Mouse (Mus musculus) MN1 (cell line): ENCODE measurements around the gene Amtn.
A peak's percentile ranks its signal among the peaks of the same experiment; 100 is the strongest.
"Not testable (repeated sequence)": the region's sequence is repeated elsewhere in the genome, so short reads cannot be mapped to it uniquely, and the experiment has no call there.

Source experiments
- DNase-seq: peaks from one replicate; pipeline ENCODE4 v3.0.0-alpha.2; 2016; ENCODE audit warnings: low spot score

The Amtn gene

DNA sequence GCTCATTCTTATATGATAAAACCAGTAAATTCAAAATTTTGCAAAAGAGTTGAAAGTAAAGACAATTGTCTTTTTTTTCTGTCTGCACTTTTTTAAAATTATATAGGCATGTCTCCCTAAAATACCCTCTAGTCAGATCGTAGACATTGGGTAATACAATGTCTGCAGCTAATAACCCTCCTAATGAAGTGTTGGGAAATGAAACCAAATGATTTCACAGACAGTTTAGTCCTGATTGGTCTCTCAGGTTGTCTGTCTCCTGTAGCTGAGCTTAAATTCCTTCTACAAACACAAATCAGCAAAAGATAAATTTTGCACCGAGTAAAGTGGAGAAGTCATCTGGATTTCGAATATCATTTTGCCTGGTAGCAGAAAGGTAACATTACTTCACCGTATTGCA lies at the start of gene Amtn:
Amtn (plus strand) TSS at position 301 of the 400 bp plus-strand sequence.
- DNase-seq: no peak

DNA sequence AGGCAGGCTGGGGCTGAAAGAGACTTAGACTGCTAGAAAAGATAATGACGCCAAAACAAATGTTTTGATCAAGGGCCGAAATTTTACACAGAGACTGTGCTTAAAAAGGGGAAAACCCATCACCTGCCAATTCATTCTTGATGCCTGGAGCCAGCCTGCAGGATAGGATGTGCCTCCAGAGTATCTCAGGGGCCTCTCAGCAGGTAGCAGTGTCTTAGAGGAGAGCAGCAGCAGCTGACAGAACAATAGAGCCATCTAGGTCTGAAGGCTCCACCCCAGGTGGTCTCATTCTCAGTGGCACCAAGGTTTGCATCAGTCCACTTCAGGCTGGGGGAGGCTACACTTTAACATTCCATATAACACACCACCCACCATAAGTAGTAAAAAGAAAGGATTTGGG lies 27.4 kb upstream of the Amtn start:
- not testable (repeated sequence) for DNase-seq

DNA sequence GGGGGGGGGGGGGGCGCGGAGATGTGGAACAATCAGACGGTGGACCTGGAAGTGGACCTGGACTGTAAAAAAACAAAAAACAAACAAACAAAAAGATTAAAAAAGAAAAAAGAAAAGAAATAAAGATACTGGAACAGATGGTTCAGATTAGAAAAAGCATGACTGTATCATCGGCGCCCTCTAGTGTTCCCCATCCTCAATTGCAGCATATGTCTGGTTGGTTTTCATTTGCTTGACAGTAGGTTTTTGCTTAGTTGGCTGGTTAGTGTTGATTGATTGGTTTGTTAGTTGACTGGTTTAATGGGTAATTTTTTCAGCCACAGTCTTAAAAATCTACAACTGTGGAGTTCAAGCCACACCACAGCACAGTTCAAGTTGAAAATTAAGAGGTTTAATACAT lies 11.1 kb upstream of the Amtn start:
- DNase-seq: peak; percentile 21

DNA sequence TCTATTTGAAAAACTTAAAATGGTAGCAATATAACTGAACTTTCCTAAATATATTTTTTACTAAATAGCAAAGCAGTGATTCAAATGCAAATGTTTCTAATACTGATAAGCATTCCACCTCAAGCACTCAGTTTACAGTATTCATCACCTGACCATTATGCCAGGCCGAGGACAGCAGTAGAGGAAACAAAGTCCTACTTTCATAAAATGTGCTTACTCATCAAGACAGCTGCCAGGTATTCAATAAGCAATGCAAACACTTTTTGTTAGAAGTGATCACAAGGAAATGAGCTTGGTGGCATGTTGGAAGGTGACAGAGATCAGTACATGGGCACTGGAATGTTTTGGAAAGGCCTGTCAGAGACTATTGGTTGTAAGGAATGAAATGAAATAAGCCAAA lies 9.0 kb upstream of the Amtn start:
- no peak for DNase-seq

DNA sequence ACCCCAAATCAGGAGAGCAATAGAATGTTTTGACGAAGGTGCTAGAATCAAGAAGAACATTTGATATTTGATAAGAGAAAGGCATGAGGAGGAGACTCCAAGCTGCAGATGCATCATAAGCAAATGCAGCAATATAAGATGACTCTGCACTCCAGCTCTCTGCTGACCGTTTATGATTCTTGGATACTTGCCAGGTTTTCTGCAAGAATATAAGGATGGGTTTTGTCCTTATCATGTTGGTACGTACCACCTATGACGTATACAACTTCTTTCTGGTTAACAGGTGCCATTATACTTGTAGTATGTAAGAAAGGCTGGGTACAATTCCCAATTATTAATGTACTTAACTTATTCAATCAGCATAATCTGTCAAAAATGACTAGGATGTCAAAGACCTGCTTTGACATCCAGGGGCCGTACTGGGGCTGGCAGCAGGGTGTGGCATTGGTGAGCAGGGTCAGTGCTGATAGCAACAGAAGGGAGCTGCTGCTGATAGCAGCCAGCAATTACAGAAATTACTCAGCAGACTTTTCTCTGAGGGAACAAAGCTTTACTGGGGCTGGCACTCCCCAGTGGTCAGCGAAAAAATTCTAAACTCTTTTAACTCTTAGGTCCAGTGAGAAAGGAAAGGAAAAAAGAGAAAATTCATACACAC lies 5.2 kb upstream of the Amtn start:
- DNase-seq: no peak

DNA sequence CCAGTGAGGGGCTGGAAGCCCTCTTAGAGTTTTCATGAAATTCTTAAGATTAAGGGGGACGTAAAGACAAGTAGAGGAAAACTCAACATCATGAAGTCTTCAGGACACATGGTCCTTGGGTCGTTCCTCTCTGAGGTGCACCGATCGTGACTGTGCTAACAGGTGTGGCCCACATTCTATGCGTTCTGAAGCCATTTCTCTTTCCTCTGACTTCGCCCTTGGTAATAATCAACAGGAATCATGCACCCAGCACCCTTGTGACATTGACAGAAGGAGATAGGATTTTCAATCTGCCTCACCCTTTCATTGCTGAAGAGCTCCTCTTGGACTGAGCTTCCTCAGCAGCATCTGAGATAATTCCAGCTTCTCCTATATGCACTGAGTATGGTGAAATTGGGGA lies 3.3 kb upstream of the Amtn start:
- DNase-seq: no peak

DNA sequence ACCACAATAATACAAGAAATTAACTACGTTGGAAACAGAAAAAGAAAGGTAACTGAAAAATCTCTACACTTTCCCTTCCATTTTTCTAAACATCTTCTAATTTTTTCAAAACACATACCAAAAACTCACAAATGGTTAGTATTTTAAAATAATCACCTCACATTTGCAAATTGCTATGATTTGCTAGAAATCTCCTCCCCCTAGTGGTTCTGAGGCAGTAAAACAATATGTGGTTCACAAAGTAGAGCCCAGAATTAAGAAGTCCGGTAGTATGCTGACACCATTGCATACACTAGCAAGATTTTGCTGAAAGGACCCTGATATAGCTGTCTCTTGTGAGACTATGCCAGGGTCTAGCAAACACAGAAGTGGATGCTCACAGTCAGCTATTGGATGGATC lies 16.1 kb downstream of the Amtn start:
- DNase-seq: not testable (repeated sequence)

DNA sequence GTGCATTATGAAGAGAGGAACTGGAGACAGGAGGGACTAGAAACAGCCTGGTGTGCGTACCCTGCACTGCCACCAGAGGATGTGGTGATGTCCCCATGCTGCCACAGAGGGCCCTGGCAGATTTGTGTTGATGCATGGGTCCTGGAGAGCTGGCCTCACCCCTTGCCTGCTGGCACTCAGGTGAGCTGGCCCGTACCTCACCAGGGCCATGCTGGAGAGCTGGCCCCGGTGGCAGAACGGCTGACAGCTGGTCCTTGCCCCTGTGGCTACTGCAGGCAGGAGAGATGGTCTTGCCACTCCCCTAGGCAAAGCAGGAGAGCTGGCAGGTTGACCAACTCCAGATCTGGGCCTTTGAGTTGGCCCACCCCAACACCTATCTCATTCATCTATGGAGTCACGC lies 22.7 kb downstream of the Amtn start:
- no peak for DNase-seq

DNA sequence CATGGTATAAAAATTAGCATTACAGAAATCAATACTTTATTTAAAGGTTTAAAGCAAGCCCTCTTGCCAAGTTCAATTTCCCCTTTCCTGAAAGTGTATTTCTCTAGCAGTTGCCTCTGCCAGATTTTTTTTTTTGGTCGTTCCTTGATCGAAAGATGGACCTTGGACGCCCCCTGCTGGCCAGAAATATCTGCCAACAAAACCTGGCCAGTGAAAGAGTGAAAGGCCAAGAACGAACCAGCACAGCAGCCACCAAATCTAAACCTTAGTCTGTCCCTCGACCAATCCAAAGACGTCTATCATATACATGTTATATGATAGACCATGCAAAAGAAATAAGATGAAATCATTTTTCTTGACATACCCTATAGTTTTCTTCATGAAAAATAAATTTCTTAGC lies 23.9 kb downstream of the Amtn start:
- peak; percentile 44 for DNase-seq

DNA sequence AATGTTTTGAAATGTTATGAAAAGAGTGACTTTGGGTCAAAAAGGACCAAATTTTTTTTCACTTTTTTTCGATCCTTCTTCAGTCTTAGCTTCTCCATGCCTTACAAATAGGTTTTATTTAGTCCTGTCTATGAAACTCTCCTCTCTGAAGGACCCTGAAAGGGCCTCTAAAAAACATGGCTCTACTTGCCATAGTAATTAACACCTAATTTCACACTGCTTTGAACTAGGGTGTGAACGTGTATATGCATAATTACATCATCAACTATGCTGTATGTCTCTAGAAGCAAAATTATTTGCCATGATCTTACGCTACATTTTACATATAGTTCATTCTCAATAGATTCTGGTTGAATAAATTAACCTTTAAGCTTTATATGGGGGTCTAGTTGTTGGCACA lies 25.6 kb downstream of the Amtn start:
- DNase-seq: no peak

DNA sequence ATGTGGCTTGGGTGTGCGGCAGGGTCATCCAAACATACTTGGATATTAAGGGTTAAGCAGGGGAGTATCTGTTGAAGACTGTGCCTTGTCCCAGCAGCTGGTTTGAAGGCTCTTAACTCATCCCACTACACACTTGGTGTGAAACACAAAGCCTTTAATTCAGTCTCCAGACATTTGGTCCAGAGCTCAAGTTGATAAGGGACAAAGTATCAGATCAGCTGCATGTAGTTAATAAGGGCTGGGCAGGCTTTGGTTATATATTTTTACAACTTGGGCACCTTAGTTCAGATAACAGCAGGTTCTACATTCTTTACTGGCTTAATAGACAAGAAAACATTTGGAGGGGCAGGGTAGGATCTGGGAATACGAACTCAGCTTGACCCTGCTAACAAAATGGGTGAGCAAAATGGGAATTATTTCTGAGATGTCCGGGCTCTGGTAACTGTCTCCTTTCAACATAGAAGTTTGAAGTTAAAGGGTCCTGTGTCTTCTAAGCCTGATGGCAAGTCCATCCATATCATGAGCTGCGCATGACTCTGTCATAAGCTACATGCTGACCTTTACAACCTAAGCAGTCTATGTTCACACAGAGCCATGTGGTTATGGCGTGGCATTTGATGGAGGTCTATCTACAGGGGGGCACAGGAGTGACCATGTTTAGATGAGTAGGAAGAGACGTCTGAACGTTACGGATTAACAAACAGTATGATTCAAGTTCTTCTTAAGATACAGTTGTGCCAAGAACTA lies 44.6 kb downstream of the Amtn start:
- DNase-seq: no peak

DNA sequence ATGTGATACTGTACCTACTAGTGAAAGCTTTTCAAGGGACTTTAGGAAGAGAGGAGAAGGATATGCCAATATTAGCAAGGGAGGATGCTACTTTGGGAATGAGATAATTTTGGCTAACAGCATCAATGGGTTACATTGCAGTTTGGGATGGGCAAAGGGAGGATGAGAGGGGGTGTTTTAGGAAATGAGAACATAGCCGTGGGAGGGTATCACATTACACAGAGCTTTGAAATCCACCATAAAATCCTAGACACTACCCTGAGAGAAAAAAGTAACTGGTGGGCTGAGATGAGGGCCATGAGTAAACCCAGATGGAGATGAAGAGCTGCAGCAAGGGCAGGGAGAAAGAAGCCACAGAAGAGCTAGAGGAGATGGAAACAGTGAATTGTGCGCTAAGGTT lies 49.0 kb downstream of the Amtn start:
- DNase-seq: not testable (repeated sequence)

DNA sequence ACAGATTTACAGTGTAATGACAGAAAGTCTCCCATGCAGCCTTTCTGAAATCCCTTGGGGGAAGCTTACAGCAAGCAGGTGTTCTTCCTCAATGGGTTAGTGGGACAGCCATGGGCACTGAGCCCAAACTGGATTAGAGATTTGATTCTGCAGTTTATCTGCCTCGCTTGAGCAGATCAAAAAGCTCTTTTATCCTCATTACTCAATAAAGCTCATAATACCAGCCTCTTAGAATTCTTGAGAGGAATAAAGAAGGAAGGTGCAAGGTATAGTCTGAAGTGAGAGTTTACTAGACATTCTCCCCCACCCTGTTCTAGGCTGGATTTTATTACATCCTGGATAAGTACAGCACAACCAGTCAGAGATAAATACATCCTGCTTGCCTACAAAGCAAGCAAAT lies 50.8 kb downstream of the Amtn start:
- DNase-seq: no peak
